Mouse (Mus musculus): ENCODE results near the gene Adamtsl4. TPM values are rescaled to one million over a fixed set of nuclear protein-coding genes. Genes with fewer than 3 reads are reported as not detected.
"Not testable (repeated sequence)": the region's sequence is repeated elsewhere in the genome, so short reads cannot be mapped to it uniquely, and the experiment has no call there.

Adamtsl4 gene
- total RNA-seq, 2 experiments from 2014 or later = 1.4 TPM; not detected in 1

DNA sequence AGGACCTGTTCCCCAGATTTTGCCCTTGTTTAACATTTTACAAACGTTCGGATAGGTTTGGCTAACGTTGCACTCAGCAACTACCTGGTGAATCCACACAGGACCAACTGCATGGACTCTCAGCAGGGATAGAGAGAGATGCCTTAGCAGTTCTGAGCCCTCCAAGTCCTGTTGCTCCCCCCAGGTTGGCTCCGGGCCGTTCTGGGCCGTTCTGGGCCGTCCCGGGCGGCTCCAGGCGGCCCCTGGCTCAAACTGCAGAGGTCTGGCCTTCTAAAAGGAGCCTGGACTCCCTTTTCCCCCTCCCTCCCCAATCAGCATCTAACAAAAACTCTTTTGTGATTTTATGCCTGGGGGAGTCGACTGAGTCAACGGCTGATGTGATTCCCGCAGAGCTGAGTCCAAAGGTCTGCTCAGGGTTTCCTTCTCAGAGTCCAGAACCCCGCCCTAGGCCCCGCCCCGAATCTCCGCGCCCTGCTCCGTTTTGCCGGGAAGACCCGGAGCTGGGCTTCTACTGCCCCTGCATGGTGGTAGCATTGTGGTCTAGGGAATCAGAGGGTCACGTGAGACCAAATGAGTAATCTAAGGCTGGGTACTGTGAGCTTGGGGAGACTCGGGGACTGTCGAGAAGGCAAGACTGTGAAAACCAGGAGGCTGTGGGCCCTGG is 14.3 kb upstream of the Adamtsl4 start:
- ATAC-seq (replicated peaks; ENCODE audit: poor library complexity, severe bottlenecking) = peak; percentile 72

DNA sequence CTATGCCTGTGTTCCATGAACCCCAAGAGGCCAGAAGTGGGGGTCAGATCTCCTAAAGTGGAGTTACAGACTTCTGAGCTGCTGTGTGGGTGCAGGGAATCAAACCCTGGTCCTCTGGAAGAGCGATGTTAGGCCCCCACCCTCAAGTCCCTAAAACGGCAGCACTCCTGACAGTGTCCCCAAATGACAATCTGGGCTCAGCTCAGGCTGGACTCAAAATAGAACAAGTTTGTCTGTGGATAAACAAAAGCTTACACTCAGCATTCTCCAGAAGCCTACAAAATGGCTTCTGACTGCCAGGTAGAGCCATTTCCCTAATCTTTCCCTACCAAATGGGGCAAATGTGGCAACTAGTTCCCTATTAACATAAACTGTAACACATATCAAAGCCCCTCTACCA is 13.4 kb upstream of the Adamtsl4 start:
- ATAC-seq (replicated peaks; ENCODE audit: poor library complexity, severe bottlenecking) = no peak

DNA sequence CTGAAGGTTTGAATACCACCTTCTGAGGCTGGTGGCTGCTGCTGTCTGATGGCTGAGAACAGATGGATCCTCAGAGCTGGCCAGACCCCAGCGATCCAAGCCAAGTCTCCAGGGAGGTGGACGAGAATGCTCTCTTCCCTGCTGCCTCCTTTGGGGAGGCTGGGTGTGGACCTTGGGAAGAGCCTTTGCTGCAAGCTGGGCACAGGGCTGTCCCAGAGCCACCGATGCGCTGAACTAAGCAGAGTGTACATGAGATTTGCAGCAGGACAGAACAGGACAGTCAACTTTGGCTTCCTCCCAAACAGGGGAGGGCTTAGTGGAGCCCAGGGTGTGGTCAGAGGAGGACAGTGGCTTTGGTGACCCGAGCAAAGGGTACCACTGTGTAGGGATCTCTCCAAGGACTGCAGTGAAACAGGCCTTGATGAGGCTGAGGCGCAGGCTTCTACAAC is 12.5 kb upstream of the Adamtsl4 start:
- no peak for ATAC-seq (replicated peaks; ENCODE audit: poor library complexity, severe bottlenecking)

DNA sequence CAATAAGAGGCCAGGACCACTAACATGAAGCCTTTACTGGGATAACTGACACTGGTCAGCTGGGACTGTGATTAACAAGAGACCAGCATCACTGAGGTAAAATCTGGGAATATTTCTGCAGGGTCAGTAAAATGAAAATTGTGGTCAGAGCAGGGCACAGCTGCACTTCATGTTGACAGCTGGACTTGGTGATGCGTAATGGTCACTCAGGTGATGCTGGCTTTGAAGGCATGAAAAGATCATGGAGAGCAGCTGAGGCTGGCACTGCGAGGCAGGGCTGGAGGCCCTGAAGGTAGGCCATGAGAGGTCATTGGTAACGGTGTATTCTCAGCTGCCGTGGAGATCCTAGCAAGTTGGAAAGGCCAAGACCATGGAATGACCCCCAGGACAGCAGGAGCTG is 10.6 kb upstream of the Adamtsl4 start:
- no peak for ATAC-seq (replicated peaks; ENCODE audit: poor library complexity, severe bottlenecking)

DNA sequence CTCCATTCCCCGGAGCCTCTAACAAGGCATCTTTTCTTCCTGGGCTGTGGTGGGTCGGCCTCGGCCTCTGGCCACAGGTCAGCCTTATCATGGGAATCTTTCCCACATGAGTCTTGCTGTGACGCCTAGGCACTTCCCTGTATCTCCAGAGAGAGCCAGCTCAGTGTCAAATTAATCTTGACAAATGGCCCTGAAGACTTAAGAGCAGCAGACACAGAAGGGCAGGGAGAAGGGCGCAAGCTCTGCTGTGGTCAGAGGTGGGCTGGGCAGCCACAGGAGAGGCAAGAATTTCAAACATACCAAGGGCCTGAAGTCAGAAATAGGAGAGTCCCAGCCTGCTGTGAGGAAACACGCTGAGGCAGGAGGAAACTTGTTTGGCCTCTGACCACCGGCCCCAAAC is 8.6 kb upstream of the Adamtsl4 start:
- no peak for ATAC-seq (replicated peaks; ENCODE audit: poor library complexity, severe bottlenecking)

DNA sequence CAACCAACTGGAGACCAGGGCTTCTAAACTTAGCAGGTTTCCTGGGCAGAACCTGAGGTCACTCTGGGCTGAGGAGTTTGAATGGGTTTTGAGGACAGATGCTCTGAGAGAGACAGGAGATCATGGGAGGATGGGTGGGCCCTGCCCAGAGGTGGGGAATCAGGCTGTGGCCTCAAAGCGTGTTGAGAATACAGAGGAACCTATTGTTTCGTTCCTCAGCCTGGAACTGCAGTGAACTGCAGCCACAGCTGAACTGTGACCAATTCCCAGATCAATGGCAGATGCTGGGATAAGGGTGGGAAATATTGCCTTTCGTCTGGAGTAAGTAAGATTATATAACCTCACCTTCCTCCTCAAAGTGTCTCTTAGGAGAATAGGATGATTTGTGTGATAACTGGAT is 8.1 kb upstream of the Adamtsl4 start:
- ATAC-seq (replicated peaks; ENCODE audit: poor library complexity, severe bottlenecking) = no peak

DNA sequence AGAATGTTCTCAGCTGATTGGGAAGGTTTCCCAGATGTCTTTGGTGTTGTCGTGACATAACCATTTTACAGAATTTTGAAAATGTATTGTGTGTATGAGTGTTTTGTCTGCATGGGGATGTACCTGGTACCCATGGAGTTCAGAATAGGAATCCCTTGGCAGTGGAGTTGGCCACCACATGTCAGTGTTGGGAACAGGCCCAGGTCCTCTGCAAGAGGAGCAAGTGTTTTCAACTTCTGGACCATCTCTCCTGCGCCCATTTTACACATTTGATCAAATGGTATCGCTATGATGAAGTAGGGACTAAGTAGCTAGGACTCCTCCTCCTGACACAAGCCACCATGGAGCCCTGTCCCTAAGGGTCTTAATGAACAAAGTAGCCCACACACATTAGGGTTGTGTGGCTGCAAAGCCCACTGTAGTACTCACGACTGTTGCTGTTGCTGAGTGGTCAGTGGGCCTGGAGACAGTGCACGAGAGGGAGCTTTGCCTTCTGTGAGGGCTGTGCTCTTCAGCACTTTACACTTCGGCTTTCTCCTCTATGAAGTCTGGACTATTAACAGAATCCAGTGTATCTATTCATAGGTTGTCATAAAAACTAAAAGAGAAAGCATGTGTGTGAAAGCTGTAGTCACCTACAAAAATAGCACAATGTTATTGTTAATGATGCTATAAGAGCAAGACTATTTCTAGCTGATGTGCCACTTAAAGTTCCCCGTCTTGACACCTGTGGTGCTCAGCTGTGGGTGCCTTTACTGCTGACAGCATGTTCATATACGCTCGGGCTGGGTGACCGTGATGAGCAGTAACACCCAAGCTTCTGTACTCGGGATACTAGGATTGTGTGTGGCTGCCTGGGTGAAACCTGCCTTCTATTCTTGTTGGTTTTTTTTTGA is 7.3 kb upstream of the Adamtsl4 start:
- ATAC-seq (replicated peaks; ENCODE audit: poor library complexity, severe bottlenecking) = no peak

DNA sequence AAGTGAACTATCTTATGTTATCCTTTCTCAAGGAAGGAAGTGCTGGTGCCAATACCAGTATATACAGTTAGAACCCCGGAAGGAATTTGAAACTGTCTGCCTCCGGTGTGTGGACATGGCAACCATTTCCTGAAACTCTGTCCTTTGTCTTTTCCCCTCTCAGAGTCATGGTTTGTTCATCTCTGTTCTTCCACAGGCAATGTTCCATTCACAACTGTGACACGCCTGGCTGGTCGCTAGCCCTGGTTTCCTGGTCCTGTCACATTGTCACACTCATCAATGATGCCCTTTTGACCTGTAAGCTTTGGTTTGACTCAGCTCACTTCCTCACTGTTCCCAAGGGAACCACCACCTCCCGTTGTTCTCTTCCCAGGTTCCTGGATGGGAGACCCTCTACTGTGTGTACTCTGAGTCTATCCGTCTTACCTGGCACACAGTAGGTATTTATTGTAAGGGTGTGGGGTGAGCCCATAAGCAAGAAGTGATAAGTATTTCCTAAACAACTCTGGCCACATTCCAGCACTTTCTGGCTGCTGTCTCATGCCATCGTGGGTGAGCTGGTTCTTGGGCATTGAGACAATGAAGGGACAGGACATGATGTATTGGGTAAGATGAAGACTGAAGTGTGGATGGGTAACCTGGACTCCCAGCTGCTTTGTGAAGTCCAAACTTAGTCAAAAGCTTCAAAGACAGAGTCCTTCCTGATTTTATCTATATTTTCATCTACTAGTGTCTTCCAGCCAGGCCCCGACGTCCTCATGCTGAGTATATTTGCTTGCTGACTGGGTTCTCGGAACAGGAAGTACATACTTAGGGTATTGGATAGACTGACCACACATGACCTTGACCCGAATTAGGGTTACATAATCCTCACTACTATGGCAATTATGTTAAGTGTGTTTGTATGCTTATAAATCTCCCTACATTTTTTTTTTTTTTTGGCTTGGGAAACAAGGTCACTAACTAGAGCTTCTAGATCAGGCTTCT is 6.4 kb upstream of the Adamtsl4 start:
- peak; percentile 68 for ATAC-seq (replicated peaks; ENCODE audit: poor library complexity, severe bottlenecking)

DNA sequence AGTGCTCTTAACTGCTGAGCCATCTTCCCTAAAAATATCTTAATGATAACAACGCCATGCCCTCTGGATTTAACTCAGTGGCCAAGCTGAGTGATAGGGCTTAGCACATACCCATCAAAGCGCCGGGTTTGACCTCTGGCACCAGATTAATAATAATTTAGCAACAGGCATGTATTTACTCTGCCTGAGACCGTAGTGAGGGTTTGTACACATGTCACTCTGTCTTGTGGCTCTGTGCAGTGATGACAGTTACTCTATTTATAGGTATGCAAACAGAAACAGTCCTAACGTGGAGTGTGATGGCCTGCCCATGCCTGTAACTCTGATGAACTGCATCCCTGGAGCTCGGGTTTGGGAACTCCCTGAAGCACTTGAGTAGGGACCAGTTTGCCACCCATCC is 5.0 kb upstream of the Adamtsl4 start:
- ATAC-seq (replicated peaks; ENCODE audit: poor library complexity, severe bottlenecking) = no peak

DNA sequence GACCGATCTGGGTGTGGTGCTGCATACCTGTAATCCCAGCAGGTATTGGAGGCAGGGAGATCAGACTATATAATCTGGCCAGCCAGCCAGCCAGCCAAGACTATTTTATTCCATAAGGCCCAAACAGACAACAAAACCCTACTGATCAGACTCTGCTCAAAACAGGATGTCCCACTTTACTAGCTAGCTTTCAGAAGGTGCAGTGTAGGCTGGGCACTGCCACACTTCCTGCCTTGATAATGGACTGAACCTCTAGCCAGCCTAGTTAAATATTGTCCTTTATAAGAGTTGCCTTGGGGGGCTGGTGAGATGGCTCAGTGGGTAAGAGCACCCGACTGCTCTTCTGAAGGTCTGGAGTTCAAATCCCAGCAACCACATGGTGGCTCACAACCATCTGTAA is 2.8 kb upstream of the Adamtsl4 start:
- ATAC-seq (replicated peaks; ENCODE audit: poor library complexity, severe bottlenecking) = not testable (repeated sequence)

DNA sequence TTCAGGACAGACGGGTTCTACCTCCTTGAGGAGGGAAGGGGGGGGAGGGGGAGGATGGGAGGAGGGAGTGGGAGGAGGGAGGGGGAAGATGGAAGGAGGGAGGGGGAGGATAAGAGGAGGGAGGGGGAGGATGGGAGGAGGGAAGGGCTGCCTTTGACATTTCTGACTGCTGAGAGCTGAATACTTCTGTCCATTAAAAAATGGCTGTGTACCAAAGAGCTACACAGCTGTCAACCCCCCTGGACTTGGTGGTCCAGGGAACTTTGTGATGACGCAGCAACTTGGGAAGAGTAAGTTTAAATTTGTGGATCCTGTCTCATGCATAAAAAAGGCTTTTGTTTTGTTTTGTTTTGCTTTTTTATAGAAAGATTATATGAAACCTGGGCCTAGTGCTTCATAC is 2.2 kb upstream of the Adamtsl4 start:
- no peak for ATAC-seq (replicated peaks; ENCODE audit: poor library complexity, severe bottlenecking)

DNA sequence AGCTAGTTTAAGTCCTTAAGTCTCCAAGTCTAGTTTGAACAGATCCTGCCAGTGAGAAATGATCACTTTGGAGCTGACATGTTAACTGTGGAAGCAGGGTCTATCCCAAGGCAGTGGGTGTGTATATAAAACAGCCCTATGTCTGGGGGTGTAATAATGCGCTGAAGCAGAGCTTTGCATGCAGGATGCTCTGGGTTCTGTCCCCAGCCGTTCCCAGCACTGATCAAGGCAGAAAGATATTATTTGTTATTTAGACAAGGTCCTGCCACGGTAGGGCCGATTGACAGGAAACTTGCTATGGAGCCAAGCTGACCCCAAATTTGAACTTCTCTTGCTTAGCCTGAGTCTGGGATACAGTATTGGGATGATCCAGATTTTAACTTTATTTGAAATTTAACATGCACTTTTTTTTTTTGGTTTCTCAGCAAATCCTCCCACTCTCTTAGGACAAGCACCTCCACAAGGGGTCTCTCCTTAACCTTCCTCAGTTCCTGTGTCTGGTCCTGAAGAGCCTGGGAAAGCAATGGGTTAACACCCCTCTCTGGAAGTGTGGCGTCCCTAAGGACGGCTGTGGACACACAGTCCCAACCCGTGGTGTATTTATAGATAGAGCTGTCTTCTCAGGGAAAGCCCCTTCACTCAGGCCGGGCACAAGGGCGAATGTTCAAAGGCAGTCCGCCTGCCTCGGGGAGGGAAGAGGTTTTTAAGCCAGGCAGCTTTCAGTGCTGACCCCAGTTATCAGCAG is 1.6 kb upstream of the Adamtsl4 start:
- no peak for ATAC-seq (replicated peaks; ENCODE audit: poor library complexity, severe bottlenecking)

DNA sequence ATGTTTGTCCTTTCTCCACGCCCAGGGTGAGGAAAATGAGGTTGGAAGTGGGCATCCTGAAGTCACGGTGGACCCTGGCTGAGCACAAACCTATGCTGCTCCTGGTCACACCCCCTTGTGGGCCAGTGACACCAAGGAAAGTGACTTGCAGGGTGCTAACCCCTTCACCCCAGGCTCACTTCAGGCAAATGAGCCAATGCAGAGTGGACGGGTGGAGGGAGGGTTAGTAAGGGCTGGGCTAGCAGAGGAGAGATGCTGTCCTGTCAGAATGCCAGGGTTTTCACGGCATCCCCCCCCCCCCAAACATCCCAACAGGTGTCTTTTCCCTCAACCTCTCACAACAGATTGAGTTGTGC is 571 bp downstream of the Adamtsl4 start:
- 0 out of 2 replicates have a peak, but pooled peaks have one; percentile 20 for ATAC-seq (replicated peaks; ENCODE audit: poor library complexity, severe bottlenecking)

DNA sequence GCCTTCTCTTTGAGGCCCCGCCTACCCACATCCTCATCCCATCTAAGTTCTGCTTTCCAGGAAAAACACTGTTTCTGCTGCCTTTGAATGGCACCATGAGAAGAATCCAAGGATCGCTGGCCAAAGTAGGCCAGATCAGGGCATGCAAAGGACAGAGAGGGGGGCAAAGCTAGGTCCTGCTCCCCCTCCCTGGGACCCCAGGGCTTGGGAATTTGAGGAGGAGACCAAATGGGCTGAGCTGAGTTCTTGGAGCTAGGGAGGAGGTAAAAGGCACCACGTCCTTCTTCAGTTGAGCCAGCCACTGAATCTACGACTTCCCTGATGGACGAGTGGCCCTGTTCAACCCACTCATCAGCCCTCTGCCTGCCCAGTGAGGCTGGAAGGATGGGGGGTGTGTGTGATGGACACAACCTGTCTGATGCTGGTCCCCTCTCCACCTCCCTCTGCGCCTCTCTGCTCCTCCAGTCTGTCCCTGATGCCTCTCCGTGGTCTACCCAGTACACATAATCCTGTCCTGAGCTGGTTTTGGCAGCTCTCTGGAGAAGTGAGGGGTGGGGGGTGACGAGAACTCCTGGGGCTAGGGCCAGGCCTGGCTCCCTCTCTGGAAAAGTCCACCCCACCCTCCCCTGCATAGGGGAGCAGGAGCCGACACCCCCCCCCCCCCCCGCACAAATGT is 1.1 kb downstream of the Adamtsl4 start:
- ATAC-seq (replicated peaks; ENCODE audit: poor library complexity, severe bottlenecking) = no peak

DNA sequence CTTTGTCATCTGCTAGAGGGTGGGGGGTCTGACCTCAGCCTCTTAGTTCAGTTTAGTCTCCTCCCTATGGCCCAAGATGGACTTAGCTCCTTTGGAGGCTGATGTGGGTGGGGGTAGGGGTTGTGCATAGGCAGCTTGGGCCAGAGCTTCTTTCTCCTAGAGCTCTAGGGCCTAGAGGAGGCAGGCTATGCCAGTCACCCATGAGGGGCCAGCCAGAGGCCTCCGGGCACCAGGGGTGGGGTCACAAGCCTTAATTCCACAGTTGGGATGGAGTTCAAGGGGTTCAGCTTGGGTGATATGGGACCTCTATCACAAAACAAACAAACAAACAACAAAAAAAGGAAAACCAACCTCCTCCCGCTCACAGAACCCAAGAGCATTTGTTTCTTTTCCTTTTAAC is 2.0 kb downstream of the Adamtsl4 start:
- no peak for ATAC-seq (replicated peaks; ENCODE audit: poor library complexity, severe bottlenecking)

DNA sequence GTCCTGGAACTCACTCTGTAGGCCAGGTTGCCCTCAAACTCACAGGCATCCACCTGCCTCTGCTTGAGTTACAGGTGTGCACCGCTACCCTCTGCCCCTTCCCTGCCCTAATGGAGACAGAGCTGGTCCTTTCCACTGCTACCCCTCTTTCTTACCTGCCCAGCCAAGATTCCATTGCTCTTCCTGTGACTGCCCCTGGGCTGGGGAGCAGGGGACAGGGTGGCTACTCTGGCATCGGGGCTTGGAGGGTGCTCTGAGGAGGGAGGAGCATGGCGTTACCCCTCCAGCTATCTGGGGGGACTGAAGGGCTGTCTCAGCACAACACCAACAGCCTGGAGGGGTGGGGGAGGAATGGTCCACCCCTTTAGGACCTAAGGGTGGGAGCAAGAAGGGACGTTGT is 2.4 kb downstream of the Adamtsl4 start:
- ATAC-seq (replicated peaks; ENCODE audit: poor library complexity, severe bottlenecking) = no peak

DNA sequence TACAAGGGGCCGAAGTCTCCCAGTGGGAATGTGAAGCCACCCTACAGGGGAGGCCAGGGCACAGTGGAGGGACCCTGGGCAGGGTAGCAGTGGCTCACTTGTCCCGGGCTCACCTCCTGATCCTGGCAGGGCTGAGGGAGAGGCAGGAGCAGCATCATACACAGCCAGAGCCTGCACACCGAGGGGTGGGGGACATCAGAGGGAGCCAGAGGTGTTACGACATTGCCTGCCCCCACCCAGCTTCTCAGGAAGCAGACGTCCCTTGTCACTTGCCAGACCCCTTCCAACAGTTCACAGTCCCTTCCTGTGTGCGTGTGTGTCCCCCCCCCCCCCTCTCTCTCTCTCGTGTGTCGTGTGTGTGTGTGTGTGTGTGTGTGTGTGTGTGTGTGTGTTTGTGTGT is 2.9 kb downstream of the Adamtsl4 start:
- peak; percentile 65 for ATAC-seq (replicated peaks; ENCODE audit: poor library complexity, severe bottlenecking)

DNA sequence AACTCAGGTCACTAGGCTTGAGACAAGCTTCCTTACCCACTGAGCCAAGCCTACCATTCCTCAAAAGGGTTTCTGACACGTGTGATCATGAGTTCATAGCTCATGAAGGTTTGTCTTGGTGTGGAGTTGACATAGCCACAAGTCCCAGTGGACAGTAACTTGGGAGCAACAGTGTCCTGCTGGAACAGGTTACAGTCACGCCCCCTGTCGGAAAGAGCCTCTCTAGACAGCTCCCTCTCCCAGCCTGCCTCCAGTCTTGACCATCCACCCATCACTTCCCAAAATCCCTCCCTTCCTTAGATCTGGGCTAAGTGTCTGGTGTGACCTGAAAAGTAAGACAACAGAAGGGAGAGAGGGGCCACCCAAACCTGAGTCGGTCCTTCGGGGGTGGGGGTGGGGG is 4.8 kb downstream of the Adamtsl4 start:
- no peak for ATAC-seq (replicated peaks; ENCODE audit: poor library complexity, severe bottlenecking)

DNA sequence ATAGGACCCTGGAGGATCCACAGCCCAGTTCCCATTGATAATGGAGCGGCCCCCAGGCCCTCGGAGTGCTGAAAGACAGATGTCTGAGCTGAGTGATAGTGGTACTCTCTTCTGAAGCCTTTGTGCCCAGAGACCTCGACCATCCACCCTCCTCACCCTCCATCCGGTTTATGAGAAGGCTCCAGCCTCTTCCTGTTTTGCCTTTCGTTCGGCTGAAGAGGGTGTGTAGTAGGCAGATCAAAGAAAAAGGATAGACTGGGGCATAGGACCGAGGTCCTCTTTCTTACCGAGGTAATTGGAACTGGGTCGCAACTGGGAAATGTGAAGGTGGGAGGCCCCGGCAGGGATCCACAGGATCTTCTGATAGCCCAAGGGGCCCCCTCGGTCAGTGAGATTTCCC is 6.4 kb downstream of the Adamtsl4 start:
- ATAC-seq (replicated peaks; ENCODE audit: poor library complexity, severe bottlenecking) = 0 out of 2 replicates have a peak, but pooled peaks have one; percentile 13

Data from granulocyte monocyte progenitor cell, adult 5-6 weeks (primary cell).